9 mouse cellular contexts compared by ENCODE assay signal in the genomic region with DNA sequence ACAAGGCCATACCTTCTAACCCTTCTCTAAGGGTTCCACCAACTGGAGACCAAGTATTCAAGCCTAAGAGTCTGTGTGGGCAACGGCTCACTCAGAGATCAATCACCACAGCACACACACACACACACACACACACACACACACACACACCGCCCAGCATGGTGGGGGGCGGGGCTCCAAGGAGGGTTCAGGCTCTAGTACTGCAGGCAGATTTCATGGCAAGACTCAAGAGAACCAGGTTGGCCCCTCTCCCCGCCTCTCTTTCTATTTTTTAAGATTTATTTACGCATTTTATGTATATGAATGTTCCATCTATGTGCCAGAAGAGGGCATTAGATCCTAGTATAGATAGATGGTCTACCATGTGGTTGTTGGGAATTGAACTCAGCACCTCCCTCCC. TPM values are rescaled to one million over a fixed set of nuclear protein-coding genes. Genes with fewer than 3 reads are reported as not detected.
A peak's percentile ranks its signal among the peaks of the same experiment; 100 is the strongest.
DNase-seq lines count a peak whose midpoint lies in the region; ATAC-seq and TF ChIP-seq lines count a peak whose summit lies in the region.
"Had no signal": no experiment of that assay in that cellular context is flagged by ENCODE, and none has a peak within 500 bp of the region (broad histone marks: within the 10 kb centered on the region; RNA-seq: fewer than 3 reads in every experiment).

No protein-coding gene starts in this region.

- DNase-seq in midbrain, embryonic 11.5 days (ENCODE audit: low spot score, missing footprints): no peak
- peak; percentile 37 for DNase-seq in R1 (ENCODE audit: low read depth, low spot score)
- no peak for DNase-seq in gastrocnemius, adult 2 months

- no peak overlapping the region for H3K4me3 ChIP-seq in heart, embryonic 13.5 days
- H3K4me3 ChIP-seq in heart, embryonic 12.5 days: no peak overlapping the region
- no peak overlapping the region for H3K4me3 ChIP-seq in midbrain, embryonic 13.5 days (replicated peaks)
- no peak overlapping the region for H3K4me3 ChIP-seq in midbrain, embryonic 11.5 days (ENCODE audit: low read depth, low read length)
- H3K4me3 ChIP-seq in neural tube, embryonic 15.5 days (replicated peaks): no peak overlapping the region
- no peak overlapping the region for H3K4me3 ChIP-seq in gastrocnemius, adult 2 months
- H3K4me3 ChIP-seq: limb, embryonic 15.5 days; neural tube, embryonic 13.5 days had no signal

- peaks cover 8% of the 10 kb centered on the region; the same call in 1 of the 2 replicates for H3K4me1 ChIP-seq in heart, embryonic 13.5 days
- H3K4me1 ChIP-seq in heart, embryonic 12.5 days (replicated peaks): peaks cover 8% of the 10 kb centered on the region
- H3K4me1 ChIP-seq in midbrain, embryonic 13.5 days (replicated peaks): peaks cover 9% of the 10 kb centered on the region; the same call in 1 of the 2 replicates
- H3K4me1 ChIP-seq in midbrain, embryonic 11.5 days (ENCODE audit: control insufficient read depth, insufficient read depth, low read length): peaks cover 10% of the 10 kb centered on the region
- H3K4me1 ChIP-seq in neural tube, embryonic 15.5 days: peaks cover 4% of the 10 kb centered on the region; the same call in 1 of the 2 replicates
- H3K4me1 ChIP-seq: limb, embryonic 15.5 days had no signal

- H3K4me2 ChIP-seq in heart, embryonic 13.5 days: no peak overlapping the region
- no peak overlapping the region for H3K4me2 ChIP-seq in heart, embryonic 12.5 days
- no peak overlapping the region for H3K4me2 ChIP-seq in midbrain, embryonic 13.5 days (replicated peaks)
- H3K4me2 ChIP-seq in midbrain, embryonic 11.5 days: no peak overlapping the region
- H3K4me2 ChIP-seq in neural tube, embryonic 15.5 days: no peak overlapping the region
- H3K4me2 ChIP-seq: limb, embryonic 15.5 days; neural tube, embryonic 13.5 days had no signal

- no peaks in the 10 kb centered on the region for H3K36me3 ChIP-seq in heart, embryonic 13.5 days
- no peaks in the 10 kb centered on the region for H3K36me3 ChIP-seq in heart, embryonic 12.5 days
- no peaks in the 10 kb centered on the region for H3K36me3 ChIP-seq in midbrain, embryonic 13.5 days
- H3K36me3 ChIP-seq in midbrain, embryonic 11.5 days (ENCODE audit: control insufficient read depth, insufficient read depth, low read length): no peaks in the 10 kb centered on the region
- no peaks in the 10 kb centered on the region for H3K36me3 ChIP-seq in neural tube, embryonic 15.5 days
- H3K36me3 ChIP-seq: limb, embryonic 15.5 days; neural tube, embryonic 13.5 days had no signal

- intact Hi-C loops in gastrocnemius, adult 2 months (cut with DNase I): loop anchor here (1.0 to 5.0 kb wide), 3 partner anchors 91 to 153 kb away; a partner anchor contains a TSS

- TF ChIP-seq CTCF in gastrocnemius, adult 2 months (IDR thresholded peaks at IDR 0.05): no peak

- WGBS in heart, embryonic 13.5 days: 55% methylated on average over 5 of the region's 5 CpGs
- 51% methylated on average over 5 of the region's 5 CpGs for WGBS in heart, embryonic 12.5 days
- 70% methylated on average over 5 of the region's 5 CpGs for WGBS in midbrain, embryonic 13.5 days
- WGBS in midbrain, embryonic 11.5 days: 57% methylated on average over 5 of the region's 5 CpGs
- 67% methylated on average over 5 of the region's 5 CpGs for WGBS in neural tube, embryonic 15.5 days

- H3K9me3 ChIP-seq in heart, embryonic 13.5 days: no peaks in the 10 kb centered on the region
- no peaks in the 10 kb centered on the region for H3K9me3 ChIP-seq in heart, embryonic 12.5 days (replicated peaks)
- no peaks in the 10 kb centered on the region for H3K9me3 ChIP-seq in midbrain, embryonic 13.5 days
- no peaks in the 10 kb centered on the region for H3K9me3 ChIP-seq in midbrain, embryonic 11.5 days (ENCODE audit: control insufficient read depth, low read length)
- H3K9me3 ChIP-seq in neural tube, embryonic 15.5 days (replicated peaks): no peaks in the 10 kb centered on the region
- H3K9me3 ChIP-seq: limb, embryonic 15.5 days; neural tube, embryonic 13.5 days had no signal

- no peak for ATAC-seq in heart, embryonic 13.5 days (ENCODE audit: extremely low read depth, insufficient number of reproducible peaks, low FRiP score, low TSS enrichment)
- no peak for ATAC-seq in heart, embryonic 12.5 days (ENCODE audit: insufficient number of reproducible peaks, low FRiP score)
- peak; percentile 25; the same call in 1 of the 2 replicates for ATAC-seq in midbrain, embryonic 13.5 days
- no peak for ATAC-seq in midbrain, embryonic 11.5 days (ENCODE audit: low FRiP score)
- ATAC-seq in neural tube, embryonic 15.5 days (ENCODE audit: low FRiP score): peak; percentile 15; the same call in 1 of the 2 replicates

- no peaks in the 10 kb centered on the region; the same call in 1 of the 2 replicates for H3K27me3 ChIP-seq in heart, embryonic 13.5 days (replicated peaks)
- H3K27me3 ChIP-seq in heart, embryonic 12.5 days (replicated peaks): no peaks in the 10 kb centered on the region
- no peaks in the 10 kb centered on the region for H3K27me3 ChIP-seq in midbrain, embryonic 13.5 days
- H3K27me3 ChIP-seq in midbrain, embryonic 11.5 days (ENCODE audit: control insufficient read depth, insufficient read depth, low read length): no peaks in the 10 kb centered on the region
- no peaks in the 10 kb centered on the region for H3K27me3 ChIP-seq in neural tube, embryonic 15.5 days (replicated peaks)
- H3K27me3 ChIP-seq: limb, embryonic 15.5 days; neural tube, embryonic 13.5 days had no signal

- peak overlapping the region; percentile 24; the same call in 1 of the 2 replicates for H3K9ac ChIP-seq in heart, embryonic 13.5 days
- H3K9ac ChIP-seq in heart, embryonic 12.5 days: no peak overlapping the region
- no peak overlapping the region for H3K9ac ChIP-seq in midbrain, embryonic 13.5 days (replicated peaks)
- H3K9ac ChIP-seq in midbrain, embryonic 11.5 days (ENCODE audit: low read length): no peak overlapping the region
- no peak overlapping the region for H3K9ac ChIP-seq in neural tube, embryonic 15.5 days (replicated peaks)
- H3K9ac ChIP-seq: limb, embryonic 15.5 days; neural tube, embryonic 13.5 days had no signal

- H3K27ac ChIP-seq in heart, embryonic 13.5 days (replicated peaks): no peak overlapping the region
- H3K27ac ChIP-seq in heart, embryonic 12.5 days (ENCODE audit: poor library complexity, severe bottlenecking): no peak overlapping the region
- H3K27ac ChIP-seq in midbrain, embryonic 13.5 days: no peak overlapping the region
- H3K27ac ChIP-seq in midbrain, embryonic 11.5 days (ENCODE audit: low read depth, low read length): no peak overlapping the region
- no peak overlapping the region for H3K27ac ChIP-seq in neural tube, embryonic 15.5 days (replicated peaks)
- H3K27ac ChIP-seq in gastrocnemius, adult 2 months: no peak overlapping the region
- H3K27ac ChIP-seq: limb, embryonic 15.5 days; neural tube, embryonic 13.5 days had no signal

RNA-seq across cellular contexts. Expression of a gene that starts 16.9 kb away (rescaled TPM):
- 5.5 and 7.2 TPM in 2 replicates for polyA plus RNA-seq in heart, embryonic 13.5 days (2015; fragmentation: Nextera tagmentation; extraction: Ambion mirVana)
- 9.9 and 10.3 TPM in 2 replicates for polyA plus RNA-seq in heart, embryonic 12.5 days (2016; fragmentation: Nextera tagmentation; extraction: Ambion mirVana)
- polyA plus RNA-seq in midbrain, embryonic 13.5 days (2015; fragmentation: Nextera tagmentation; extraction: Ambion mirVana): 20.2 and 21.8 TPM in 2 replicates
- 9.3 and 10.0 TPM in 2 replicates for polyA plus RNA-seq in midbrain, embryonic 11.5 days (2014; fragmentation: Nextera tagmentation; extraction: Ambion mirVana)
- 30.5 and 34.3 TPM in 2 replicates for polyA plus RNA-seq in neural tube, embryonic 15.5 days (2015; fragmentation: Nextera tagmentation; extraction: Ambion mirVana)
- total RNA-seq in gastrocnemius, adult 2 months (2021): 1 to 10 TPM in 1 of 2 experiments, under 1 TPM in 1; 0.97 to 1.3 TPM

Comparison
In these comparisons a context has a peak if more than half of its experiments do, and no peak if none do; other contexts are left out.
1. ATAC-seq: peak in midbrain, embryonic 13.5 days (single experiment) and neural tube, embryonic 15.5 days (single experiment); none in heart, embryonic 13.5 days (single experiment), heart, embryonic 12.5 days (single experiment) and midbrain, embryonic 11.5 days (single experiment).